Mouse (Mus musculus) bone marrow, adult 2 months (tissue): ENCODE measurements around the gene Kank1. TPM values are rescaled to one million over a fixed set of nuclear protein-coding genes. Genes with fewer than 3 reads are reported as not detected.

Experiments
- H3K27ac ChIP-seq: fragments of 200-500 bp; 2 replicates; pipeline ENCODE4 v1.5.1; 2012; ENCODE audit warnings: low read depth, mild to moderate bottlenecking, control low read depth, inconsistent platforms, low read length; ENCODE audit not compliant: control insufficient read depth, poor library complexity, insufficient read depth
- H3K4me1 ChIP-seq: fragments of 200-500 bp; 2 replicates; pipeline ENCODE4 v1.6.1; 2011; ENCODE audit warnings: low read length; ENCODE audit not compliant: control insufficient read depth, insufficient read depth
- H3K4me3 ChIP-seq: fragments of 200-500 bp; replicated peaks from 2 replicates; pipeline ENCODE3; 2011; ENCODE audit warnings: mild to moderate bottlenecking, low read depth, low read length, control low read depth; ENCODE audit not compliant: control insufficient read depth
- CTCF ChIP-seq: fragments of 200-500 bp; IDR thresholded peaks from 2 replicates; pipeline ENCODE4 v1.5.1; 2011; ENCODE audit warnings: low read length, control low read depth; ENCODE audit not compliant: control insufficient read depth, insufficient read depth
- POLR2A ChIP-seq: fragments of 200-500 bp; IDR thresholded peaks from 2 replicates; pipeline ENCODE4 v1.6.1; 2011; ENCODE audit warnings: low read depth, mild to moderate bottlenecking, control low read depth, low read length, borderline replicate concordance; ENCODE audit not compliant: control insufficient read depth
- WGBS: fragments of 180-500 bp; shearing (Covaris S2); methylation state at CpG from one replicate; pipeline ENCODE4 v1.1.7; 2018; 5-methylcytosine and 5-hydroxymethylcytosine counted together
- polyA plus RNA-seq: library from polyadenylated mRNA; stranded (reverse); fragments of >200 nt; gene quantifications from 2 replicates; pipeline ENCODE4 v1.2.4, GENCODE M21; 2011; ENCODE audit warnings: low replicate concordance; ENCODE audit not compliant: missing spikeins, insufficient read depth, insufficient read length

Kank1 gene
- polyA plus RNA-seq, 1 experiment, result 6.8 TPM

- 61% methylated on average over 7 of the region's 7 CpGs for WGBS
- TF ChIP-seq POLR2A (no peak), CTCF (no peak)
- H3K4me3 ChIP-seq, result no peak overlapping the region
- no peak overlapping the region for H3K27ac ChIP-seq
- no peaks in the 10 kb centered on the region for H3K4me1 ChIP-seq
Measured at GRCm38 (mm10) chr19:25431909-25432308, 195.1 kb downstream of the Kank1 start.

- WGBS, result 80% methylated on average over 7 of the region's 7 CpGs
- no peak overlapping the region for H3K27ac ChIP-seq
- H3K4me1 ChIP-seq, result no peaks in the 10 kb centered on the region
- H3K4me3 ChIP-seq, result no peak overlapping the region
- no peak for TF ChIP-seq CTCF
- TF ChIP-seq POLR2A, result no peak
Measured at GRCm38 (mm10) chr19:25433169-25433690, 196.5 kb downstream of the Kank1 start.

- WGBS, result 84% methylated on average over 7 of the region's 7 CpGs
- Histone ChIP-seq H3K4me3 (no peak overlapping the region), H3K4me1 (no peaks in the 10 kb centered on the region), H3K27ac (no peak overlapping the region)
- TF ChIP-seq CTCF, result no peak
- TF ChIP-seq POLR2A, result no peak
Measured at GRCm38 (mm10) chr19:25434345-25434744, 197.6 kb downstream of the Kank1 start.

GRCm38 (mm10) chr19:25434795-25435194 is 198.0 kb downstream of the Kank1 start:
- Histone ChIP-seq H3K4me3 (no peak overlapping the region), H3K27ac (no peak overlapping the region), H3K4me1 (no peaks in the 10 kb centered on the region)
- TF ChIP-seq POLR2A (no peak), CTCF (no peak)
- 45% methylated on average over 6 of the region's 6 CpGs for WGBS

GRCm38 (mm10) chr19:25435412-25435811 is 198.6 kb downstream of the Kank1 start:
- H3K4me1 ChIP-seq, result no peaks in the 10 kb centered on the region
- H3K4me3 ChIP-seq, result no peak overlapping the region
- TF ChIP-seq POLR2A (no peak), CTCF (no peak)
- no peak overlapping the region for H3K27ac ChIP-seq
- 67% methylated on average over 5 of the region's 5 CpGs for WGBS

GRCm38 (mm10) chr19:25436175-25436574 is 199.4 kb downstream of the Kank1 start:
- TF ChIP-seq CTCF (no peak), POLR2A (no peak)

GRCm38 (mm10) chr19:25436789-25437650 is 200.2 kb downstream of the Kank1 start:
- no peak overlapping the region for H3K4me3 ChIP-seq
- H3K4me1 ChIP-seq, result no peaks in the 10 kb centered on the region
- TF ChIP-seq POLR2A (no peak), CTCF (no peak)
- 31% methylated on average over 20 of the region's 20 CpGs for WGBS
- no peak overlapping the region for H3K27ac ChIP-seq

More at GRCm38 (mm10) chr19:25436175-25436574, 199.4 kb downstream of the Kank1 start:
- 55% methylated on average over 4 of the region's 4 CpGs for WGBS
- Histone ChIP-seq H3K4me3 (no peak overlapping the region), H3K4me1 (no peaks in the 10 kb centered on the region), H3K27ac (no peak overlapping the region)

- TF ChIP-seq POLR2A (no peak), CTCF (no peak)
- H3K27ac ChIP-seq, result no peak overlapping the region
- WGBS, result 84% methylated on average over 6 of the region's 6 CpGs
- no peaks in the 10 kb centered on the region for H3K4me1 ChIP-seq
- no peak overlapping the region for H3K4me3 ChIP-seq
Measured at GRCm38 (mm10) chr19:25438246-25438645, 201.5 kb downstream of the Kank1 start.
